Mouse (Mus musculus): ENCODE measurements around the gene Mia. TPM values are rescaled to one million over a fixed set of nuclear protein-coding genes. Genes with fewer than 3 reads are reported as not detected.

Mia gene
- polyA plus RNA-seq (2015; fragmentation: Nextera tagmentation; extraction: Ambion mirVana): 17.6 and 23.5 TPM in 2 replicates

DNA sequence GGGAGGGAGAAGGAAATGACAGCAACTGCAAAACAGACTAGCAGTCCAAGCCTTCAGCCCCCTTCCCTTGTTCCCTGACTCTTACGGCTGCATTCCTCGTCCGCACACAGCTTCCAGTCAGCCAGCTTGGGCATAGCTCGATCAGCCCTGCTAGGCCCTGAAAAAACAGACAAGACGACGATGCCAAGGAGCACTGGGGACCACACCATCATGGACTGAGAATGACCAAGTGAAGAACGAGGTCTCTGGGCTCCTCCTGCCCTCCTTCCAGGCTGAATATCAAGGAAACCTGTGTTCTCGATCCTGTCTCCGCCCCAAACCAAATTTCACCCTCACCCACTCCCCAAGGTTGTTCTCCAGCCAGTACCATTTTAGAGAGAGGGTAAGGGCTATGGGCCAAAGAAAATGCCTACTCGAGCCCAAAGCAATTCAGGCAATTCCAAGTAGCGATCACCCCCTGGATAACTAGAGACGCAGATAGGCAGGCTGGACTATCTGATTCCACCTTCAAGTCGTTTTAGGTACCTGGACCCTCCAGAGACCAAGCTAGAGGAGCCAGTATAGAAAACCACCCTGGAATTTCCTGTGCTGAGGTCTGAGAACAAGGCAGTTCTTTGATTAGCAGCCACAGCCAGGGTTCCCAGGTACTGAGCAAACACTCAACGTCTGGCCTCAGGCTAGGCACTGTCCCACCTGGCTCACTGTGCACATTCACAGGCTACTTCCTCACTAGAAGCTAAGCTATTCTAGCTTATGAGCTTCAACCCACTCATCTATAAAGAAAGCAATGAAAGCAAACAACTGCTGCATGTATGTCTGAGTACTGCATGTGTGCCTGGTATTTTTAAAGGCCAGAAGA, at the start of gene Mia, which contains the start of gene Gm21983:
TSS of gene Mia (minus strand) at position 321 of the 859 bp plus-strand sequence.
TSS of gene Gm21983 (minus strand) at position 250 of the 859 bp plus-strand sequence.
- Histone ChIP-seq H3K4me1 (replicated peaks; ENCODE audit: insufficient read depth, low read length) (0 out of 2 replicates have a peak, but pooled peaks cover 4% of the 10 kb centered on the region), H3K36me3 (ENCODE audit: insufficient read depth, low read length) (peaks cover 9% of the 10 kb centered on the region), H3K9ac (ENCODE audit: low read depth, low read length) (no peak within 1 kb of the TSS), H3K4me2 (ENCODE audit: low read length) (no peak within 1 kb of the TSS), H3K9me3 (replicated peaks; ENCODE audit: low read length) (no peaks in the 10 kb centered on the region), H3K27me3 (ENCODE audit: insufficient read depth, low read length) (no peaks in the 10 kb centered on the region), H3K27ac (peak within 1 kb of the TSS; percentile 60), H3K4me3 (replicated peaks; ENCODE audit: low read depth, low read length) (no peak within 1 kb of the TSS)
- DNase-seq (ENCODE audit: low spot score): no peak
- no peak for TF ChIP-seq CTCF (IDR thresholded peaks at IDR 0.05; ENCODE audit: low read depth)
- ATAC-seq (replicated peaks; ENCODE audit: low FRiP score, low read depth): no peak
- 65% methylated on average over 14 of the region's 14 CpGs for WGBS

GRCm38 (mm10) chr7:27228865-27229264, 47.9 kb upstream of the Mia start:
- Histone ChIP-seq H3K9ac (ENCODE audit: low read depth, low read length) (peak overlapping the region; percentile 81), H3K4me3 (replicated peaks; ENCODE audit: low read depth, low read length) (peak overlapping the region; percentile 64), H3K4me1 (replicated peaks; ENCODE audit: insufficient read depth, low read length) (peaks cover 22% of the 10 kb centered on the region), H3K4me2 (ENCODE audit: low read length) (peak overlapping the region; percentile 69), H3K36me3 (ENCODE audit: insufficient read depth, low read length) (no peaks in the 10 kb centered on the region), H3K27me3 (ENCODE audit: insufficient read depth, low read length) (no peaks in the 10 kb centered on the region), H3K27ac (peak overlapping the region; percentile 88), H3K9me3 (replicated peaks; ENCODE audit: low read length) (no peaks in the 10 kb centered on the region)
- DNase-seq (ENCODE audit: low spot score) (no peak), ATAC-seq (replicated peaks; ENCODE audit: low FRiP score, low read depth) (no peak)
- TF ChIP-seq CTCF (IDR thresholded peaks at IDR 0.05; ENCODE audit: low read depth): no peak
- 14% methylated on average over 6 of the region's 6 CpGs for WGBS

- Histone ChIP-seq H3K4me2 (ENCODE audit: low read length) (peak within 1 kb of the TSS; percentile 69), H3K4me3 (replicated peaks; ENCODE audit: low read depth, low read length) (peak within 1 kb of the TSS; percentile 64), H3K9ac (ENCODE audit: low read depth, low read length) (peak within 1 kb of the TSS; percentile 81), H3K4me1 (replicated peaks; ENCODE audit: insufficient read depth, low read length) (peaks cover 26% of the 10 kb centered on the region), H3K27ac (peak within 1 kb of the TSS; percentile 88), H3K9me3 (replicated peaks; ENCODE audit: low read length) (no peaks in the 10 kb centered on the region), H3K36me3 (ENCODE audit: insufficient read depth, low read length) (no peaks in the 10 kb centered on the region), H3K27me3 (ENCODE audit: insufficient read depth, low read length) (no peaks in the 10 kb centered on the region)
- ATAC-seq (replicated peaks; ENCODE audit: low FRiP score, low read depth) (peak; percentile 82), DNase-seq (ENCODE audit: low spot score) (peak; percentile 97)
- WGBS: under 1% methylated on average over 49 of the region's 49 CpGs
- peak; percentile 23; the same call in 1 of the 2 replicates for TF ChIP-seq CTCF (IDR thresholded peaks at IDR 0.05; ENCODE audit: low read depth)
Measured at GRCm38 (mm10) chr7:27228281-27228821, 47.4 kb upstream of the Mia start, which contains the start of gene Itpkc. Gene Itpkc, minus strand, starts transcription at chr7:27228661.

DNA sequence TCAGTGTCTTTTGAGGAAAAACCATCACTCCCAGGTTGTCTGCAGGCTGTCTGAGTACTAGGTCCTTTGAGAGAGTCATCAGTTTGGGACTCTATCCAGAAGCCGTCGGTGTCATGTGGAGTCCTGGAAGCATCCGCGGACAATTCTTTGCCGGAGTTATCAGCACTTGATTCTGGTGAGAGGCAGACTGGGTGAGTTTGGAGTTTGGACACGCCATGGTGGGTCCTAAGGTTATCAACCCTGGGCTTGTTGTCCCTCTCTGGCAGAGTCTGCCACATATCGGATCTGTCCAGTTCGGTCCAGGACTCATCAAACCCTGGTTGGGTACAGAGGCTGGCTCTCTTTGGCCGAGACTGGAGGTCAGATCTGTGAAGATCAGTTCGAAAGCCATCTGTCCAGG, 46.7 kb upstream of the Mia start:
- H3K27ac ChIP-seq: peak overlapping the region; percentile 88; the same call in 1 of the 2 replicates
- under 1% methylated on average over 10 of the region's 10 CpGs for WGBS
- TF ChIP-seq CTCF (IDR thresholded peaks at IDR 0.05; ENCODE audit: low read depth): no peak
- H3K9ac ChIP-seq (ENCODE audit: low read depth, low read length): peak overlapping the region; percentile 81
- no peak for DNase-seq (ENCODE audit: low spot score)
- no peaks in the 10 kb centered on the region for H3K36me3 ChIP-seq (ENCODE audit: insufficient read depth, low read length)
- no peaks in the 10 kb centered on the region for H3K27me3 ChIP-seq (ENCODE audit: insufficient read depth, low read length)
- peaks cover 26% of the 10 kb centered on the region for H3K4me1 ChIP-seq (replicated peaks; ENCODE audit: insufficient read depth, low read length)
- no peaks in the 10 kb centered on the region for H3K9me3 ChIP-seq (replicated peaks; ENCODE audit: low read length)
- peak overlapping the region; percentile 64 for H3K4me3 ChIP-seq (replicated peaks; ENCODE audit: low read depth, low read length)
- peak overlapping the region; percentile 69 for H3K4me2 ChIP-seq (ENCODE audit: low read length)
- peak; percentile 25 for ATAC-seq (replicated peaks; ENCODE audit: low FRiP score, low read depth)

- WGBS: 27% methylated on average over 9 of the region's 9 CpGs
- H3K4me2 ChIP-seq (ENCODE audit: low read length): peak overlapping the region; percentile 69
- no peaks in the 10 kb centered on the region for H3K9me3 ChIP-seq (replicated peaks; ENCODE audit: low read length)
- H3K27me3 ChIP-seq (ENCODE audit: insufficient read depth, low read length): no peaks in the 10 kb centered on the region
- H3K36me3 ChIP-seq (ENCODE audit: insufficient read depth, low read length): no peaks in the 10 kb centered on the region
- no peak for DNase-seq (ENCODE audit: low spot score)
- H3K4me1 ChIP-seq (replicated peaks; ENCODE audit: insufficient read depth, low read length): peaks cover 26% of the 10 kb centered on the region
- H3K4me3 ChIP-seq (replicated peaks; ENCODE audit: low read depth, low read length): peak overlapping the region; percentile 64
- H3K27ac ChIP-seq: no peak overlapping the region
- peak overlapping the region; percentile 81; the same call in 1 of the 2 replicates for H3K9ac ChIP-seq (ENCODE audit: low read depth, low read length)
- ATAC-seq (replicated peaks; ENCODE audit: low FRiP score, low read depth): no peak
- TF ChIP-seq CTCF (IDR thresholded peaks at IDR 0.05; ENCODE audit: low read depth): no peak
Measured at GRCm38 (mm10) chr7:27227276-27227675, 46.3 kb upstream of the Mia start.

- peak overlapping the region; percentile 23; the same call in 1 of the 2 replicates for H3K4me2 ChIP-seq (ENCODE audit: low read length)
- H3K9me3 ChIP-seq (replicated peaks; ENCODE audit: low read length): no peaks in the 10 kb centered on the region
- H3K9ac ChIP-seq (ENCODE audit: low read depth, low read length): no peak overlapping the region
- no peak overlapping the region for H3K4me3 ChIP-seq (replicated peaks; ENCODE audit: low read depth, low read length)
- no peaks in the 10 kb centered on the region for H3K36me3 ChIP-seq (ENCODE audit: insufficient read depth, low read length)
- H3K27ac ChIP-seq: no peak overlapping the region
- WGBS: 50% methylated on average over 11 of the region's 11 CpGs
- no peak for TF ChIP-seq CTCF (IDR thresholded peaks at IDR 0.05; ENCODE audit: low read depth)
- H3K4me1 ChIP-seq (replicated peaks; ENCODE audit: insufficient read depth, low read length): peaks cover 26% of the 10 kb centered on the region
- no peaks in the 10 kb centered on the region for H3K27me3 ChIP-seq (ENCODE audit: insufficient read depth, low read length)
- no peak for DNase-seq (ENCODE audit: low spot score)
- no peak for ATAC-seq (replicated peaks; ENCODE audit: low FRiP score, low read depth)
Measured at GRCm38 (mm10) chr7:27224877-27225575, 44.1 kb upstream of the Mia start.
